Mouse (Mus musculus): ENCODE results near the gene Calm5.
"Not testable (repeated sequence)": the region's sequence is repeated elsewhere in the genome, so short reads cannot be mapped to it uniquely, and the experiment has no call there.

Calm5 gene

GRCm38 (mm10) chr13:3853648-3854333, at the start of gene Calm5:
TSS of gene Calm5 (plus strand) at chr13:3854173.
- DNase-seq: not testable (repeated sequence)

- no peak for DNase-seq
Measured at GRCm38 (mm10) chr13:3804186-3804585, 49.8 kb upstream of the Calm5 start, which contains the start of gene Calml3. TSS of gene Calml3 (minus strand) at chr13:3804316.

GRCm38 (mm10) chr13:3805132-3805531, 48.8 kb upstream of the Calm5 start:
- DNase-seq: no peak

GRCm38 (mm10) chr13:3805638-3806037, 48.3 kb upstream of the Calm5 start:
- DNase-seq: no peak

GRCm38 (mm10) chr13:3807131-3807827, 46.7 kb upstream of the Calm5 start:
- DNase-seq: no peak

- DNase-seq: no peak
Measured at GRCm38 (mm10) chr13:3818012-3818739, 35.8 kb upstream of the Calm5 start.

GRCm38 (mm10) chr13:3818740-3819076, 35.3 kb upstream of the Calm5 start:
- no peak for DNase-seq

- no peak for DNase-seq
Measured at GRCm38 (mm10) chr13:3822105-3822504, 31.9 kb upstream of the Calm5 start.

GRCm38 (mm10) chr13:3825726-3826125, 28.2 kb upstream of the Calm5 start:
- DNase-seq: no peak

GRCm38 (mm10) chr13:3831546-3831945, 22.4 kb upstream of the Calm5 start:
- no peak for DNase-seq

- no peak for DNase-seq
Measured at GRCm38 (mm10) chr13:3831994-3832393, 22.0 kb upstream of the Calm5 start.

GRCm38 (mm10) chr13:3832450-3832849, 21.5 kb upstream of the Calm5 start:
- DNase-seq: no peak

- DNase-seq: not testable (repeated sequence)
Measured at GRCm38 (mm10) chr13:3833644-3834043, 20.3 kb upstream of the Calm5 start.

GRCm38 (mm10) chr13:3837312-3837807, 16.6 kb upstream of the Calm5 start, which contains the start of gene Calm4:
TSS of gene Calm4 (plus strand) at chr13:3837757.
- not testable (repeated sequence) for DNase-seq

- not testable (repeated sequence) for DNase-seq
Measured at GRCm38 (mm10) chr13:3840662-3841061, 13.3 kb upstream of the Calm5 start.

GRCm38 (mm10) chr13:3850330-3850729, 3.6 kb upstream of the Calm5 start:
- no peak for DNase-seq

GRCm38 (mm10) chr13:3854856-3855255, 883 bp downstream of the Calm5 start:
- DNase-seq: no peak

GRCm38 (mm10) chr13:3856252-3856651, 2.3 kb downstream of the Calm5 start:
- no peak for DNase-seq

- DNase-seq: no peak
Measured at GRCm38 (mm10) chr13:3861251-3861650, 7.3 kb downstream of the Calm5 start.

- DNase-seq: no peak
Measured at GRCm38 (mm10) chr13:3862325-3862724, 8.4 kb downstream of the Calm5 start.

- no peak for DNase-seq
Measured at GRCm38 (mm10) chr13:3862922-3863580, 9.1 kb downstream of the Calm5 start.

GRCm38 (mm10) chr13:3865648-3866354, 11.8 kb downstream of the Calm5 start:
- no peak for DNase-seq

All from cerebellum, adult 8-10 months (tissue).